Mouse (Mus musculus): Measurements from ENCODE around the gene Med16.

DNA sequence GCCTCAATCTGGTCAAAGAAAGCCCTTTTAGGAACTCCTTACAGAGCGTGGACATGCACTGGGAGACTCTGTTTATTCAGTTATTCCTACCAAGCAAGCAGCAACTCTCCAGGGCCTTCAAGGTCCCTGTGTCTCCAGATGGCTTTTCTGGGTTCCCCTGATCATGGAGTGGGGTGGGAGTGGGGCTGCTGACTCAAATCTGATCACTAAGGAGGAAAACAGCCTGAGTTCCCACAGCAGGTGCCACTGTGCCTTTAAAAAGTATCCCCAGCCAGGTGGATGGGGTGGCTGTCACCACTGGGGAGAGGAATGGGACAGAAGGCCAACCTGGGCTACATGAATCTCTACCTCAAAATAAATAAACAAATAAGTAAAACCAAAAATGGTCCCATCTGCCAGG is 34.3 kb upstream of the Med16 start:
- TF ChIP-seq CTCF (IDR thresholded peaks at IDR 0.05; ENCODE audit: borderline replicate concordance, control insufficient read depth, extremely low read depth, insufficient read depth, low read length, poor library complexity) = no peak
- TF ChIP-seq POLR2A (IDR thresholded peaks at IDR 0.05; ENCODE audit: control insufficient read depth, extremely low read depth, insufficient read depth, low read length, poor library complexity) = no peak

Measured in thymus, adult 2 months (tissue).